Mouse (Mus musculus) liver, adult 2 months (tissue): Measurements from ENCODE around the gene C1ra.

Source experiments
- CTCF ChIP-seq: fragments of 200-500 bp; IDR thresholded peaks from 2 replicates; pipeline ENCODE4 v1.5.1; 2011; ENCODE audit warnings: low read depth, low read length, control low read depth
- POLR2A ChIP-seq: fragments of 200-500 bp; IDR thresholded peaks from 2 replicates; pipeline ENCODE4 v1.6.1; 2011; ENCODE audit warnings: low read length, control low read depth; ENCODE audit not compliant: insufficient read depth; ENCODE audit errors: extremely low read depth

GRCm38 (mm10) chr6:124512355-124512836 is at the start of gene C1ra:
- TF ChIP-seq CTCF (peak; percentile 65; the same call in 1 of the 2 replicates), POLR2A (no peak)
